Mouse (Mus musculus) embryonic fibroblast, embryonic 13.5 days (primary cell): ENCODE results near the gene Clic5.

Source experiments
- CTCF ChIP-seq: IDR thresholded peaks from 2 replicates; pipeline ENCODE4 v1.5.1; 2011; ENCODE audit warnings: mild to moderate bottlenecking, control low read depth, low read length, moderate library complexity, borderline replicate concordance; ENCODE audit not compliant: insufficient read depth
- POLR2A ChIP-seq: IDR thresholded peaks from 2 replicates; pipeline ENCODE4 v1.6.1; 2011; ENCODE audit warnings: low read depth, mild to moderate bottlenecking, control low read depth, low read length, moderate library complexity

DNA sequence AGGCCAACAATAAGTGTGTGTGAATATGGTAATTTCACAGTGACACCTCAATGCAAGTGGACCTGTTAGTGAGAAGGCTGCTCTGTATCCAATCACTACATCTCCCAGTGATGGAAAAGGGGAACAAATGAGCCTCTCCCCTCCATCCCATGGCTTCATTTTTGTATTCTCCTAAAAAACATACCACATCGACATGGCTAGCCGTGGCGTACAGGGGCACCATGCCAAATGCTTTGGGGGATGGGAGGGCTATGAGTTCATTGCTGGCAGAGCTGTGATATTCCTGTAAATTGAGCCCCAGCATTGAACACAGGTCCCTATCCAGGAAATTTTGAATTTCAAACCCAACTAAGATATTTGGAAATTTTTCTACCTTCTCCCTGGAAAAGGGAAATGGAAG lies 11.1 kb upstream of the Clic5 start:
- TF ChIP-seq POLR2A (no peak), CTCF (no peak)
